Mouse (Mus musculus): ENCODE data around the gene Bbs4.
"Not testable (repeated sequence)": the region's sequence is repeated elsewhere in the genome, so short reads cannot be mapped to it uniquely, and the experiment has no call there.

The Bbs4 gene

DNA sequence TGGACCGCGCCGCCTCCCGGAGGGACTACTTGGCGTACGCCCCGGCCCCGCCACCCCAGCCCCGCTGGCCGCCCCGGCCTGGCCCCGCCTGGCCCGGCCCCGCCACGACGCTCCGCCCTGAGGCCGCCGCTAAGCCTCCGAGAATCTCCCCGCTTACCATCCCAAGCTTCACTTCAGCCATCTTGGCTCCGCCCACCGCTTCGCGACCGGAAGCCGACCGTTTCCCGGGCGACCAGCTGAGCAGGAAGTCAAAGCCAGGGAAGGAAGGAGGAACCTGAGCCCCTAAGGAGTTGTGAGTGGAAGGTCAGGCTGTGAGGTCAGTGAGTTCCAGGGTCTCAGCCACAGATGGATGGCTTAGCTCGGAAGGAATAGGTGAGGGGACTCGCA lies at the start of gene Bbs4:
TSS of gene Bbs4 (minus strand) at position 256 of the 387 bp plus-strand sequence.
- DNase-seq (ENCODE audit: extremely low read depth, low read depth), result peak; percentile 77

DNA sequence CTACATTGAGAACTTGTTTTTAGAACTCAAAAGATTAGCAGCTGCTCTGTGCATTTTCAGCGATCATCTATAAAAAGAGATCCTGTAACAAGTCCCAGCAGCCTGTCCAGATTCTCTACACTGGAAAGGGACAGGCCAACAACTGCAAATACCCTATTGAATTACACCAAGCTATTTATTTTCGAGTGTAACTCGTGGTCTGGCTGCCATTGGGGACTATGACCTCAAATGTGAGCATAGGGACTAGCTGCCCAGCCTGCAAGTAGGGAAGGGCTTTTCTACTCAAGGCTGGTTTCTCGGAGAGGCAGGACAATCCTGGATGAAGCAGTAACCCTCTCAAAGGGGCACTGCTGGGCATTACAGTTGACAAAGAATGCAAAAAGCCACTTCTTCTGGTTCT lies 35.8 kb upstream of the Bbs4 start:
- no peak for DNase-seq (ENCODE audit: extremely low read depth, low read depth)

DNA sequence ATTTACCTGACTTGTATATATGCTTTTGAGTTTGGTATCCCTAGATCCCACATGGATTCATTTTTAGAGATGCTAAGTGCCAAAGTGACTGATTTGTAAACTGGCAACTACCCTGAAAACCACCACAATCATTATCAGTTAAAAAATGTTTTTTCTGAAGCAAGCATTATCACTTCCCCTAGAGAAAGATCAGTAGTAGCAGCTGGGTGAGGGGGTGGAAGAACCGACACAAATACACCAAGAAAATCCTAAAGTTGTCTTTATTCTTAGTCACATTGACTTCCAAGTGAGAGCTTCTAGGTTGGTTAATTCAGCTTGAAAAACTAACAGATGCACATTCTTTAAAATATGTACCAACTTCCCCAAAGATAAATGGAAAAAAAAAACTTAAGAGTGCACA lies 35.0 kb upstream of the Bbs4 start:
- no peak for DNase-seq (ENCODE audit: extremely low read depth, low read depth)

DNA sequence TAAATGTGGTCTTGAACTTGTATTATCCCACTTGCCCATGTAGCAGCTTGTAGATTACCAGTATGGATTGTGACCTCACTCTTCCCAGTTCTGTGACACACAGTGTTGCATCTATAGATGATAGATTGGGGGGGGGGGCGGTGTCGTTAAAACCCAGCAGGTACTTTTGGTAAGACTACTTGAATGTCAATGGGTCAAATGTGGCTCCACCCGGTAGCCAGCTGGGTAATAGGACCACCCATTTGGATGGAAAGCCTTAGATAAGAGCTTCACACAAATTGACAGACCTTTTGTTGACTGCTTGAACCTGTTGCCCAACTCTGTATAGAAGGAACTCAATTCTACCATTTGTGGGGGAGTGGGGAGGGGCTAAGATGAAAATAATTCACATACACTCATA lies 34.2 kb upstream of the Bbs4 start:
- DNase-seq (ENCODE audit: extremely low read depth, low read depth), result no peak

DNA sequence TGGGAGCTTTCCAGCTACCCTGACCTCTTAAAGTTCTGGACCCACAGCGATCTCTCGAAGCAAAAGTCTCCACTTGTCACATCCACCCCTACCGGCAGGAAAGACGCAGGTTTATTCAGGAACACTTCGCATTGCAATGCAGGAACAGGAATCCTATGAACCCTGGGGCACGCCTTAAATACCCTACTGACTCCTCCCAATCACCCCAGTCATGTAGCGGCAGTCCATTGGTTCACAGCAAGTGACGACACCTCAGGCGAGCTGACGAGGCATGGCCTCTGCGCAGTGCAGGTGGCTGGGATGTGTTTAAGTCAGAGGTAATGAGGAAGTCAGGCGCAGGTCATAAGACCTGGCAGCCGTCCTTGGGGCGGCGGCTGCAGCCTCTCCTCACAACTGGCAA lies 22.3 kb upstream of the Bbs4 start:
- no peak for DNase-seq (ENCODE audit: extremely low read depth, low read depth)

DNA sequence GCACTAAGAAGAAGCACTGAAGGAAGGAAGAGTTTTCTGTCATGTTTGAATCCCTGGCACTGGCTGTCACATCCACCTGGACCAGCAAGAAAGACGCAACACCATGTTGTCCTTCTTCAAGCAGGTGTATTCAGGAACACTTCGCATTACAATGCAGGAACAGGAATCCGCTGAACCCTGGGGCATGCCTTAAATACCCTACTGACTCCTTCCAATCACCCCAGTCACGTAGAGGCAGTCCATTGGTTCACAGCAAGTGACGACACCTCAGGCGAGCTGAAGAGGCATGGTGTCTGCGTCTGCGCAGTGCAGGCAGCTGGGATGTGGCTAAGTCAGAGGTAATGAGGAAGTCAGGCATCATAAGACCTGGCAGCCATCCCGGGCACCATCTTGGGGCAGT lies 16.3 kb upstream of the Bbs4 start:
- DNase-seq (ENCODE audit: extremely low read depth, low read depth), result no peak

DNA sequence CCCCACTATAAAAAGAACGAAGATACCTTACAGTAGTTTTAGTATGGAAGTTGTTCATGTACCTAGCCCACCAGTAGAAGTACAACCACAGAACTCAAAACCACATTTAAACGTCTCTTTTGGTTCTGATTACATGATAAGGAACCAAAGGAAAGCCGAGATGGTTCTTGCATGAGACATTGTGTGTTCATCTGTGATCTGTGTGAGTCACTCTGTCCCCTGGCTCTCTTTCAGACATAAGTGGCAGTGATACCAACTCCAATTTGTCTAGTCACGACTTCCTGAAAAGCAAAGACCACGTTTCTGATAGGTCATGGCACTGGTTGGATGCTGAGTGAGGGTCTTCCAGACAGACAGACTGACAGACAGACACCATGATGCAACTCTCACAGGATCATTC lies 15.9 kb upstream of the Bbs4 start:
- no peak for DNase-seq (ENCODE audit: extremely low read depth, low read depth)

DNA sequence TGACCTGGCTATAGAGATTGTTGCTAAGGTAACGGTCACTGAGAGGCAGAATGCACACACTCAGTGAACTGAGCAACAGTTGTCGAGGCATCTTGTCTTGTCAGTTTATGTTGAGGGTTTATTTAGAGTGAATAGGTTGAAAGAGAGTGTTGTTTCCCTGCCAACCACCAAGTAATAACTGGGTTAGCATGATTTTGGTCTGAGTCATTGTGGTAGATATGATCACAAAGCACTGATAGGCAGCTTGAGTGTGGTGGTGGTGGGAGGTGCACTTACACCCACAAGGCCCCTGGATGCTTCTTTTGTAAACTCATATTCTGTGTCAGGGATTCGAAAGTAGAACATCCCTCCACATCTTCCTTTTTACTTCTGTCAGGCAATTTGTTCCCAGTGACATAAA lies 7.2 kb upstream of the Bbs4 start:
- not testable (repeated sequence) for DNase-seq (ENCODE audit: extremely low read depth, low read depth)

DNA sequence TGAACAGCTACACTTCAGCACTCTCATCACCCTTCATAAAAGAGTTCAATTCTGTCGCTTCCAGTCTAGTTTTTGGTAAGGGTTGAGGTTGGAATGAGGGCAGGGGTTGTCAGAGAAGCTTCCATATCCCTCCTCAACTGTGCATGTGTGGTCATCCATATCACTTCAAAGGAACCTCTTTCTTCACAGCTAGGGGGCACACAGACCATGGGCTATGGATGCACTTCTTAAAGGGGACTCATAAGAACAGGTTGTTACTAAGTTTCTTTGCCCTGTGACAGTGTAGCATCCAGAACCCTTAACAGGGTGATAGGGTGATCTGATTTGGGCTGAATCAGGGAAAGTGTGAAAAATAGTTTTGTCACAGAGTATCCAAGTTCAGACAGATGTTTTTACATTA lies 4.7 kb upstream of the Bbs4 start:
- not testable (repeated sequence) for DNase-seq (ENCODE audit: extremely low read depth, low read depth)

DNA sequence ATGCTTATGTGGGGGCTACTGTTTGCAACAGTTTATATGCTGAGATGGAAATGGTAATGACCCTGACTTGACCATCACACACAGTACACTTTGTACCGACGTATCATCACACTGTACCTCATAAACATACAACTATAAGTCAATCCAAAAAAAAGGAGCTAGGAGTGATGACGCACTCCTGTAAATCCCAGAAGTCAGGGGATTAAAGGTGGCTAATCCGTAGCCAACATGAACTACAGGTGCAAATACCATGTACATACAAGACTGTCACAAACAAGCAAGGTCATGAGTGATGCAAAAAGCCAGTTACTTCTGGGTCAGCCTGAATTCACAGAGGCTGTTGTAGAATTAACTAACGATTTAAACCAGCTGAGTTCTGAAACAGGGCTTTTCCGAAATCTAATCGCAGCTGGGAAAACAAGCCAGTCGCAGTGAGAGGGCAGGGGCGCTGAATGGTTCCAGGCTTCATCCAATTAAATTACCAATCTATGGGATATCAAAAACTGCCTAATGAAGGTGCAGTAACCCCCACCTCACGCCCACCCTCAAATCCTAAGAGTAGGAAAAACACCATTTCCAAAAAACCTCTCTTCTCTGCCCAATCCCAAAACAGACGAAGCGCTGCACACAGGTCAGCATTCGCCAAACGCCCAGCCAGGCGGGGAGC lies 589 bp downstream of the Bbs4 start:
- no peak for DNase-seq (ENCODE audit: extremely low read depth, low read depth)

DNA sequence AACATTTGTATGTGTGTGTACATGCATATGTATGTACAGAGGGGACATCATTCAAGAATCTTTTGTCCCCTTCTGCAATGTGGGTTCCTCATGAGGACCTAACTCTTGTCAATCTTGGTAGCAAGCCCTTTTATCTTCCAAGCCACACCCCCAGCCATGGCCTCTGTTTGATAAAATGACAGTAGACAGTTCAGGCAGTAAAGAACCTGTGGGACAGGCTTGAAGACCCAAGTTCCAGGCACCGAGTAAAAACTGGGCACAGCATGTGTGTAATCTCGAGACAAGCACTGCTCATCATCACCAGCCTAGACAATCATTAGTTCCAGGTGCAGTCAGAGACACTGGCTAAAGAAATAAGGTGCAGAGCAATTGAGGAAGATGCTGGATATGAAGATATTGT lies 7.1 kb downstream of the Bbs4 start:
- DNase-seq (ENCODE audit: extremely low read depth, low read depth), result no peak

DNA sequence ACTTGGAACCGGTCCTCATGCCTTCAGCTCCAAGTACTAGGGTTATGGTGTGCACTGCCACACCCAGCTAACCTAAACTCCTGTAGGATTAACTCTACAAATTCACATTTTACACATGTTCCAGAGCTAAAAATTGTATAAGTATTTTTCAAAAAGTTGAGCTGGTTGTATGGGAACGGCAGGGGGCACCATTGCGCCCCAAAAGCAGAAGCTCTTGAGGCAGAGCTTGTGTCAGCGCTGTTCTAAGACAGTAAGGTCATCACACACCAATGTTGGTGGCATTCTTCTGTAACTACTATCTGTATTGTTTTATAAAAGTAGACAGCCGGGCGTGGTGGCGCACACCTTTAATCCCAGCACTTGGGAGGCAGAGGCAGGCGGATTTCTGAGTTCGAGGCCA lies 13.3 kb downstream of the Bbs4 start:
- peak; percentile 48 for DNase-seq (ENCODE audit: extremely low read depth, low read depth)

DNA sequence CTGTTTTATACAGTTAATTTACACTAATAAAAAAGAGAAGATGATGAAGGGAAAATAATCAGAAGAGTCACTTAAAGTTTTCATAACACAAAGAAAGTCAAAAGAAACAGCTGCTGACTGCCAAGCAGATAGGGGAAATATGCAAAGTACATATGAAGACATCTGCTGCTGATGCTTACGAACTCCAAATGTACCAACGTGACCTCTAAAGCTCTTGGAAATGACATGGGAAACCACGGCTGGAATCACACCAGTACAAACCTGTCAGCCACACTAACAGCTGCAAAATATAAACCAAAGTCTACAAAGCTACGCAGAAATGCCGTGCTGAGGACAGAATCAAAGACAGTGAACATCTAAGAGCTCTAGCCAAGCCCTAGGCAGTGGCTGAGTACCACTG lies 14.2 kb downstream of the Bbs4 start:
- DNase-seq (ENCODE audit: extremely low read depth, low read depth), result no peak

DNA sequence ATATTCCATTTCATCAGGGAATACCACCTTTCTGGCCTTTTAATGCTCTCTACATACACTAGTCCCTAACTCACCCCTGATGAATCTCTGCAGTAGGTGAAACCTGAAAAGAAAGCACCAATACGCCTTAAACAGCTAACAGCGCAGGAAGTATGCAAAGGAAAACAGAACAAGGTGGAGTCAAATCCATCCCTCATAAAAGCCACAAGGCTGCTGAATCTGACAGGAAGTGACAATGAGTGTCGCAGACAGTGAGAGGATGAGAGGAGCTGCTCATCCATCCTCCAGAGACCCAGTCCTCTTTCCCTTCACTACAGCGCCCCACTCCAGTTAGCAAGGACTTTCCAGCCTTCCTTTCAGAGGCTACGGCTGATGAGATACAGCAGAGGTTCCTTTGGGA lies 14.9 kb downstream of the Bbs4 start:
- DNase-seq (ENCODE audit: extremely low read depth, low read depth), result no peak

DNA sequence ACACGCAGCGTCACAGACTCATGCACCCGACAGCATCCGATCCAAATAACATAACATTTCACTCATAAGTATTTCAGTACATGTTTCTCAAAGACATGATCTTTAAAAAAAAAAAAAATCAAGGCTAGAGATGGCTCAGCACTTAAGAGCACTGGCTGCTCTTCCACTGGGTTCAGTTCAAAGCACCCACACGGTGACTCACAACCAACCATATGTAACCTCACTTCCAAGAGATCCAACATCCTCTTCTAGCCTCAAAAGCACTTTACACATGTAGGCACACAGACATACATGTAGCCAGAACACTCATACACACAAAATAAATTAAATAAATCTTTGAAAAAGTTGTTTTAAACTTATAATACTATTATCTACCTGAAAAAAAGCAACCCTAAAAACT lies 15.4 kb downstream of the Bbs4 start:
- DNase-seq (ENCODE audit: extremely low read depth, low read depth), result no peak

DNA sequence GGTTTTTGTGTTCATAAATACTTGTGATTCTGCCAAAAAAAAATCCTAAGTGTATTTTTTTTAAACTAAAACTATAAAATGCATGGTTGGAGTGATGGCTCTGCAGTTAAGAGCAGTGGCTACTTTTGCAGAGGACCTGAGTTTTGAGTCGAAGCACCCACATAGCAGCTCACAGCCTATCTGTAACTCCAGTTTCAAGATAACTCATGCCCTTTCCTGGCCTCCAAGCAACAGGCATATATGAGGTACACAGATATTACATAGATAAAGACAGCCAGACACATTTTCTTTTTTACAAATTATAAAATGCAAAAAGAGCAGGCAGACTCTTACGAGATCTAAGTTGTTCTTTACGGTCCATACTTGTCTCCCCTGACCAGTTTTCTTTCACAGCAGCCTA lies 16.8 kb downstream of the Bbs4 start:
- DNase-seq (ENCODE audit: extremely low read depth, low read depth), result no peak

DNA sequence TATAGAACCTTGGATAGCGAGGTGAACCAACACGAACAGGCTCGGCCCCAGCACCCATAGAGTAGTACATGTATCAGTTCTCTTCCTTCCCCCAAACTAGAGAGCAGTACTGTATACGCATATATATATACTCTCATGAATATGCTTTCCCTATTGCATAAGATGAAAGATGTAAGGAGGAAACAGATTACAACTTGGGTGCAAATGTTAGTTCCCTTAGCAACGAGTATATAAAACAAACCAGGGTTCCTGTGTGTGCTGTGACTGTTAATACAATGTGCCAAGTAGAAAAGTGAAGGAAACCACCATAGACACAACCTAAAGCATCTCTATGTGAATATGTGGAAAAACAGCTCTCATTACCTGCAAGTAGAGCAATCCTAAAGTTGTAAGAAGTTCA lies 23.3 kb downstream of the Bbs4 start:
- DNase-seq (ENCODE audit: extremely low read depth, low read depth), result no peak

DNA sequence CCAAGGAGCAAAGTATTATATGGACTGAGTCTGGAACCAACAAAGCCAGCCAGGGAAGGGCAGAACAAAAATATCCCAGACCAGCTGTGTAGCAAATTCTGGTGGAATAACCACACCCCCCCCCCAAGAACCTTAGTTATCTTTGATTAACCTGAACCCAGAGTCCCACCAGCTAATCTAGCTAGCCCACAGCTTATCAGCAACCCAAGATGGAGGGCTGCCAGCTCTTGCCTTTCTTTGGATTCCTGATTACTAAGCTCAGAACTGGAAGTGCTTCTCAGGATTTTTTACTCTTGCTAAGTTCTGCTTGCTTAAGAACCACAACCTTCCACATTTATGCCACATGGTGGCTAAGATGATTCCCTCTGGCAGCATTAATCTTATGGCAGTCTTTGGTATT lies 29.0 kb downstream of the Bbs4 start:
- peak; percentile 11 for DNase-seq (ENCODE audit: extremely low read depth, low read depth)

DNA sequence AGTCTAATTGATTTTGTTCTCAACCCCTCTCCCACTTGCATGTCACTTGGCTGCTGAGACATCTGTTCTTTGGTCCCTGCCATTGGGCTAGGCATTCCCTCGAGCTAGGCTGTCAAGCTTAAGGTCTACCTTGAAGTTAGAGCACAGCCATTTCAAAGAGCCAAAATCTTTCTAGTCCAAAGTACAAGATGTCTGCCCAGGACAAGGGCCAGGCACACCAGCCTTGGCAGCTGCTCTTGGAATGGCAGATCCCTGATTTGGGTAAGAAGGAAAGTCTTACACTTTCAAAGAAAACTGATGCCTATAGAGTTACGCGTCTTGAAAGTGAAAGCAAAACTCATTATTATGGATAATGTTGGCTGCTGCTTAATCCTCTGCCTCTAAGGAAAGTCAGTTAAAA lies 37.1 kb downstream of the Bbs4 start:
- no peak for DNase-seq (ENCODE audit: extremely low read depth, low read depth)

DNA sequence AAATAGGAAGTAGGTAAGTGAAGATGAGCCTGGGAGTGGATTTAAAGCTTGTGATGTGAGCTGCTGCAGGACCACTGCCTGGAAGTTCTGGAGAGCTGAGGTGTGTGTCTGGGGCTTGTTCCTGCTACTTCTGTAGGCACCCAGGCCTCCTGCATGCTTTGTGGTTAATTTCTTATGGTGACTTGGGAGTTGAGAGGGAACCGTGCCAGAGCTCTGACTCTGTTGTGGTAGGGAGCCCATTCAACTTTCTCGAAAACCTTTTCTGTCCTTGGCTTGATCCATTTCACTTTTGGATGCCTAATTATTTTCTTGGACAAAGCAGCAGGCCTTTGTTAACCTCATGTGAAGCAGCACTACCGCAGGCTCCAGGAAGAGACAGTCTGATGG lies 42.0 kb downstream of the Bbs4 start:
- no peak for DNase-seq (ENCODE audit: extremely low read depth, low read depth)

DNA sequence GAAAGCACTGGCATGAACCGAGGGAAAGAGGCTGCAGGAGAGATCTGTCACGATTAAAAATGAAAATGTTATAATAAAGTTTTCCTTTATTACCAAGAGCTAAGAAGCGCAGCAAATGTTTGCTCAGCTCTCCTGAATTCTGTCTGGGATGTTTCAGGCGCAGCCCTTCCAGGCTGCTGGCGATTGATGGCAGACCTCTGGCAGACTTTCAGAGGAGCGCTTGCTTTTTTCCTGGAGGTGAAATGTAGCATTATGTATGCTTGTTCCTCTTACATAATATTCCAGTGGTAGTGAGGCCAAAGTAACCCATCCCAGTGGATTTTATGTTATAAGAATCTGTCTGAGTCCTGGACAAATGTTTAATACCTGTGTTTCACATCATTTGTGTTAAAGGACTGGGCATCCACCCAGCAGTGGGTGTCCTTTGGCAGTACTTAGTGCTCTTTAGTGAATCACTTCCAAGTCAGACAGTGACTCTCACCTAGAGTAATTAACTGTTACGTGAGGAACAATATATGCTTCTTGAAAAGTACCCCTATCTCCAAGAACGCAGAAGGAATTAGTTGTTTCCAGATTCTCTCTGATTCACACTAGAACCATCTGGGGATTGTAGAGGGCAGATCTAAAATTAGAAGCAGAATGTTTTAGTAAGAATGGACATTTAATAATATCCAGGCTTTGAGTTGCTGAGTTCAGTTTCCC lies 42.6 kb downstream of the Bbs4 start:
- no peak for DNase-seq (ENCODE audit: extremely low read depth, low read depth)

DNA sequence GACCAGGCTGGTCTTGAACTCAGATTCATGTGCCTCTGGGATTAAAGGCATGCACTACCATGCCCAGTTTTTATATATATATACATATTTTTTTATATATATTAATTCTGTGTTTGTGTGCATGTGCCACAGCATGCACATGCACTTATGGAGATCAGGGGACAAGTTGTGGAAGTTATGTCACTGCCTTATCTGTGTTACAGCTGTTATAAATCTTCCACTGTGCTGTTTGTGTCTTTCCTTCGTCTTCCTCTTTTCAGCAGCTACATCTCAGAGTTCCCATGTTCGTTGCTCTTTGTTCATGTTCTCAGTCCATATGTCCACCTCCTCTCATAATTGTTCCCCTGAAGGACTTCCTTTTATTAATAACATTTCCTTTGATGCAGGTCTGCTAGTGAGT lies 45.4 kb downstream of the Bbs4 start:
- no peak for DNase-seq (ENCODE audit: extremely low read depth, low read depth)

DNA sequence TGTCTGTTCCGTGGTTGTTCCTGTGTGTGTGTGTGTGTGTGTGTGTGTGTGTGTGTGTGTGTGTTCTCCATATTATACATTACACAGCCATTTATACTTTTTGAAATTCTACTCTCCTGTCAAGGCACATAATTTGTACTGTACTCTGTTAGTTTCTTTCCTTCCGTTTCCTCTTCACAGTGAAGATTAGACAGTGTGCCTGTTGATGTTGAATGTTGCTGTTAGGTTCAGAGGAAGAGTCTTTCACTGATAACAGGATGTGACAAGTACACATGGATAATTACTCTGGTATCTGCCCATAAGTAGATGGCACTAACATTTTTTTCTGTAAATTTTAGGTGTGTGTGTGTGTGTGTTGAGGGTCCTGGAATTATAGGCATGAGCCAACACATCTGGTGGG lies 56.9 kb downstream of the Bbs4 start:
- DNase-seq (ENCODE audit: extremely low read depth, low read depth), result no peak

DNA sequence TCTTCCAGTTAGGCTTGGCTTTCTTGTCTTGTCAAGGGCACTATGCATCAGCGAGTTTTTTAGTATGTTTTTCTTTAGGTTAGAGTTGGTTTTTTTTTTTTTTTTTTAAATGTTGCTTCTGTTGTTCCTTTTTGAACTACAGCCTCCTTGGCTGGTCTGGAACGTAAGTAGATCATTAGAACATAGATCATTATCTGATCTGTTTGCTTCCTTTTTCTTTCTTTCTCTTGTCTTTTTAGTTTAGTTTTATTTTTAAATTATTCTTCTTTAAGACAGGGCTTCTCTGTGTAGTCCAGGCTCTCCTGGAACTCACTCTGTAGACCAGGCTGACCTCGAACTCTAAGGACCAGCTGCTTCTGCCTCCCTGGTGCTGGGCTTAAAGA lies 60.8 kb downstream of the Bbs4 start:
- no peak for DNase-seq (ENCODE audit: extremely low read depth, low read depth)
